Mouse (Mus musculus) intestine, embryonic 14.5 days (tissue): ENCODE results near the gene Akap8. TPM values are rescaled to one million over a fixed set of nuclear protein-coding genes. Genes with fewer than 3 reads are reported as not detected.

ENCODE experiments used
- ATAC-seq: fragments of 200-750 bp; cut with Nextera tagmentation; replicated peaks from 2 replicates; pipeline ENCODE4 v1.8.0; 2017; ENCODE audit warnings: low read depth, moderate number of reproducible peaks, moderate TSS enrichment, moderate library complexity; ENCODE audit not compliant: low FRiP score, low TSS enrichment
- DNase-seq: peaks from one replicate; pipeline ENCODE4 v3.0.0-alpha.2; 2018; ENCODE audit warnings: low spot score
- H3K27ac ChIP-seq: fragments of 300-500 bp; sonication (generic); 2 replicates; pipeline ENCODE4 v1.5.1; 2014; ENCODE audit warnings: low read depth, mild to moderate bottlenecking, control low read depth
- H3K27me3 ChIP-seq: fragments of 300-500 bp; sonication (generic); replicated peaks from 2 replicates; pipeline ENCODE4 v1.6.1; 2014; ENCODE audit warnings: low read length, control low read depth; ENCODE audit not compliant: control insufficient read depth, insufficient read depth
- H3K36me3 ChIP-seq: fragments of 300-500 bp; sonication (generic); 2 replicates; pipeline ENCODE4 v1.6.1; 2014; ENCODE audit warnings: low read length, control low read depth; ENCODE audit not compliant: control insufficient read depth, insufficient read depth
- H3K4me1 ChIP-seq: fragments of 300-500 bp; sonication (generic); replicated peaks from 2 replicates; pipeline ENCODE4 v1.6.1; 2014; ENCODE audit warnings: low read length, control low read depth, mixed read lengths; ENCODE audit not compliant: control insufficient read depth, insufficient read depth
- H3K4me2 ChIP-seq: fragments of 300-500 bp; sonication (generic); 2 replicates; pipeline ENCODE4 v1.6.1; 2014; ENCODE audit warnings: low read length
- H3K4me3 ChIP-seq: fragments of 300-500 bp; sonication (generic); 2 replicates; pipeline ENCODE4 v1.5.1; 2014; ENCODE audit warnings: low read depth, low read length, control low read depth, mixed read lengths
- H3K9ac ChIP-seq: fragments of 300-500 bp; sonication (generic); 2 replicates; pipeline ENCODE4 v1.6.1; 2014; ENCODE audit warnings: mild to moderate bottlenecking, low read length
- H3K9me3 ChIP-seq: fragments of 300-500 bp; sonication (generic); 2 replicates; pipeline ENCODE4 v1.6.1; 2016; ENCODE audit warnings: low read length, control low read depth; ENCODE audit not compliant: control insufficient read depth
- WGBS: fragments of 180-500 bp; shearing (Covaris S2); extraction: QIAGEN DNeasy Blood & Tissue Kit; methylation state at CpG from one replicate; pipeline ENCODE4 v1.1.7; 2014; 5-methylcytosine and 5-hydroxymethylcytosine counted together
- polyA plus RNA-seq: library from polyadenylated mRNA; unstranded; fragments of >200 nt; fragmentation: Nextera tagmentation; extraction: Ambion mirVana; gene quantifications from 2 replicates; pipeline ENCODE4 v1.2.1, GENCODE M21; 2014

Gene Akap8
- polyA plus RNA-seq, 1 experiment from 2014 or later = 51.8 TPM

- DNase-seq = peak; percentile 96
- H3K9me3 ChIP-seq = no peaks in the 10 kb centered on the region
- H3K4me1 ChIP-seq = peaks cover 15% of the 10 kb centered on the region
- ATAC-seq = peak; percentile 90
- peak within 1 kb of the TSS; percentile 95 for H3K9ac ChIP-seq
- no peaks in the 10 kb centered on the region for H3K27me3 ChIP-seq
- peak within 1 kb of the TSS; percentile 99 for H3K27ac ChIP-seq
- peak within 1 kb of the TSS; percentile 76 for H3K4me2 ChIP-seq
- no peaks in the 10 kb centered on the region for H3K36me3 ChIP-seq
- under 1% methylated on average over 71 of the region's 100 CpGs for WGBS
- H3K4me3 ChIP-seq = peak within 1 kb of the TSS; percentile 94
These were observed 36.5 kb downstream of the Akap8 start, which contains the start of gene Brd4 for GRCm38 (mm10) chr17:32284262-32285137. Brd4 (minus strand) TSS chr17:32284722.

- Histone ChIP-seq H3K27ac (peak overlapping the region; percentile 99), H3K9me3 (no peaks in the 10 kb centered on the region), H3K4me3 (peak overlapping the region; percentile 94), H3K9ac (peak overlapping the region; percentile 95), H3K27me3 (no peaks in the 10 kb centered on the region), H3K4me1 (peaks cover 15% of the 10 kb centered on the region), H3K36me3 (no peaks in the 10 kb centered on the region), H3K4me2 (peak overlapping the region; percentile 76)
- peak; percentile 79 for DNase-seq
- 0% methylated on average over 15 of the region's 41 CpGs for WGBS
- peak; percentile 70 for ATAC-seq
These were observed 37.2 kb downstream of the Akap8 start for GRCm38 (mm10) chr17:32283771-32284221.

GRCm38 (mm10) chr17:32283341-32283740, 37.7 kb downstream of the Akap8 start:
- peaks cover 15% of the 10 kb centered on the region for H3K4me1 ChIP-seq
- WGBS = 7% methylated on average over 7 of the region's 7 CpGs
- peak overlapping the region; percentile 94 for H3K4me3 ChIP-seq
- peak overlapping the region; percentile 99 for H3K27ac ChIP-seq
- no peaks in the 10 kb centered on the region for H3K9me3 ChIP-seq
- DNase-seq = no peak
- ATAC-seq = peak; percentile 15; the same call in 1 of the 2 replicates
- no peaks in the 10 kb centered on the region for H3K36me3 ChIP-seq
- no peaks in the 10 kb centered on the region for H3K27me3 ChIP-seq
- H3K4me2 ChIP-seq = peak overlapping the region; percentile 76
- H3K9ac ChIP-seq = peak overlapping the region; percentile 95

GRCm38 (mm10) chr17:32281611-32282310, 39.3 kb downstream of the Akap8 start:
- Histone ChIP-seq H3K4me3 (no peak overlapping the region), H3K9ac (no peak overlapping the region), H3K9me3 (no peaks in the 10 kb centered on the region), H3K36me3 (no peaks in the 10 kb centered on the region), H3K27ac (no peak overlapping the region), H3K4me2 (no peak overlapping the region), H3K27me3 (no peaks in the 10 kb centered on the region), H3K4me1 (peaks cover 15% of the 10 kb centered on the region)
- DNase-seq (no peak), ATAC-seq (no peak)
- 70% methylated on average over 4 of the region's 4 CpGs for WGBS

GRCm38 (mm10) chr17:32281126-32281525, 39.9 kb downstream of the Akap8 start:
- no peak for DNase-seq
- peaks cover 15% of the 10 kb centered on the region for H3K4me1 ChIP-seq
- no peak overlapping the region for H3K4me2 ChIP-seq
- H3K4me3 ChIP-seq = no peak overlapping the region
- no peaks in the 10 kb centered on the region for H3K36me3 ChIP-seq
- ATAC-seq = no peak
- WGBS = 98% methylated on average over 2 of the region's 2 CpGs
- H3K27me3 ChIP-seq = no peaks in the 10 kb centered on the region
- no peak overlapping the region for H3K27ac ChIP-seq
- no peak overlapping the region for H3K9ac ChIP-seq
- H3K9me3 ChIP-seq = no peaks in the 10 kb centered on the region

GRCm38 (mm10) chr17:32280575-32280974, 40.5 kb downstream of the Akap8 start:
- WGBS = 85% methylated on average over 3 of the region's 3 CpGs
- no peaks in the 10 kb centered on the region for H3K9me3 ChIP-seq
- H3K27me3 ChIP-seq = no peaks in the 10 kb centered on the region
- peaks cover 17% of the 10 kb centered on the region for H3K4me1 ChIP-seq
- DNase-seq (no peak), ATAC-seq (no peak)
- no peak overlapping the region for H3K27ac ChIP-seq
- H3K4me3 ChIP-seq = no peak overlapping the region
- no peak overlapping the region for H3K9ac ChIP-seq
- H3K36me3 ChIP-seq = no peaks in the 10 kb centered on the region
- H3K4me2 ChIP-seq = no peak overlapping the region

GRCm38 (mm10) chr17:32277201-32277600, 43.8 kb downstream of the Akap8 start:
- Histone ChIP-seq H3K36me3 (no peaks in the 10 kb centered on the region), H3K9me3 (no peaks in the 10 kb centered on the region), H3K27me3 (no peaks in the 10 kb centered on the region), H3K4me1 (peaks cover 7% of the 10 kb centered on the region), H3K4me3 (no peak overlapping the region), H3K4me2 (no peak overlapping the region), H3K9ac (no peak overlapping the region), H3K27ac (no peak overlapping the region)
- WGBS = 95% methylated on average over 1 of the region's 1 CpGs
- DNase-seq (no peak), ATAC-seq (no peak)

GRCm38 (mm10) chr17:32275568-32275967, 45.5 kb downstream of the Akap8 start:
- WGBS = 84% methylated on average over 3 of the region's 3 CpGs
- Histone ChIP-seq H3K36me3 (no peaks in the 10 kb centered on the region), H3K4me3 (no peak overlapping the region), H3K27ac (no peak overlapping the region), H3K9ac (no peak overlapping the region), H3K4me1 (0 out of 2 replicates have a peak, but pooled peaks cover 3% of the 10 kb centered on the region), H3K27me3 (no peaks in the 10 kb centered on the region), H3K9me3 (no peaks in the 10 kb centered on the region), H3K4me2 (no peak overlapping the region)
- ATAC-seq = no peak
- DNase-seq = no peak
